Mouse (Mus musculus): ENCODE results near the gene Gm49673.

DNA sequence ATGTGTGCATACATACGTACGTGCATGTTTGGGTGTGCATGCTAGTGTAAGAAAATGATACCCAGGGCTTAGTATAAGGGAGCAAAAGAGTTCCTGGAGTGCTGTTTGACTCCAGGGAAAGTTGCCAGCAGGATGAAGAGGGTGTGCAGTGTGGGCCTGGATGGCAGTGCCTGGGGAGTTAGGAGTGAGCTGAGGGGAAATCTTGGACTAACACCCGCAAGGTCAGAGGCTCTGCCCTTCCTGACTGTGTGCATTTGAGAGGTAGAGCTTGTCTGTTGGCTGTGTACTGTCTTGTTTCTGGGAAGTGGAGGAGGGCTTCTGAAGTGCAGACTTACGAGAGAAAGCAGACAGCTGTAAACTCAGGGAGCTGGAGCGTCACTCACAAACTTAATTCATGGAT lies 36.2 kb upstream of the Gm49673 start:
- no peak for TF ChIP-seq CTCF (IDR thresholded peaks at IDR 0.05; ENCODE audit: low read depth, low read length)
- no peak for TF ChIP-seq TAL1 (conservative IDR thresholded peaks at IDR 0.05; ENCODE audit: low read depth, low read length)
- TF ChIP-seq GATA1 (IDR thresholded peaks at IDR 0.05; ENCODE audit: borderline replicate concordance, low read length), result no peak
